Mouse (Mus musculus) megakaryocyte, embryonic 14.5 days (primary cell): ENCODE measurements around the gene Dad1.

Experiments used
- FLI1 ChIP-seq: IDR thresholded peaks from 2 replicates; pipeline ENCODE4 v1.6.1; 2012; ENCODE audit warnings: low read length, inconsistent platforms, mixed read lengths
- GATA1 ChIP-seq: IDR thresholded peaks from 3 replicates; pipeline ENCODE4 v1.6.1; 2012; ENCODE audit warnings: mixed read lengths, low read length, inconsistent platforms, borderline replicate concordance

- no peak for TF ChIP-seq GATA1
- TF ChIP-seq FLI1: no peak
Measured at GRCm38 (mm10) chr14:54267966-54268365, 14.1 kb upstream of the Dad1 start.
